Comparison of ENCODE assay signal across 10 mouse cellular contexts in the genomic region with DNA sequence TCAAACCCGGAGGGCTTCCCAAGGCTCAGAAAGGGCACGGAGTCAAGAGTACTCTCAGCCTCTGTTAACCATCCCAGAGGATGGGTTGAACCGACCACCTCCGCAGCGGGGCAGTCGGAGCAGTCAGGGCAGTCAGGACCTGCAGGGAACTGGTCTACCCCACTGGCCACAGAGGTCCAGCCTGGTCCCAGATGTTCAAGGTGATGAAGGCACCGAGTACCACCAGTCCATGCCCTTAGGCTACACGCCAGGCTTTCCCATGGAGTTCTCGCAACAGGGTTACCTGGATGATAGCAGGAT. TPM values are rescaled to one million over a fixed set of nuclear protein-coding genes. Genes with fewer than 3 reads are reported as not detected.
DNase-seq lines count a peak whose midpoint lies in the region; ATAC-seq lines count a peak whose summit lies in the region.
"Had no signal": no experiment of that assay in that cellular context is flagged by ENCODE, and none has a peak within 500 bp of the region (broad histone marks: within the 10 kb centered on the region; RNA-seq: fewer than 3 reads in every experiment).

No protein-coding gene starts in this region.

- no peaks in the 10 kb centered on the region for H3K4me1 ChIP-seq in kidney, embryonic 14.5 days (ENCODE audit: control insufficient read depth, insufficient read depth, low read length)
- no peaks in the 10 kb centered on the region for H3K4me1 ChIP-seq in forebrain, embryonic 11.5 days (replicated peaks; ENCODE audit: control insufficient read depth, insufficient read depth, low read length)
- peaks cover 9% of the 10 kb centered on the region; the same call in 1 of the 2 replicates for H3K4me1 ChIP-seq in intestine, embryonic 15.5 days (replicated peaks)
- H3K4me1 ChIP-seq in neural tube, embryonic 13.5 days (replicated peaks) = peaks cover 11% of the 10 kb centered on the region

- no peak overlapping the region for H3K9ac ChIP-seq in kidney, embryonic 14.5 days (ENCODE audit: low read depth, low read length)
- peak overlapping the region; percentile 29 for H3K9ac ChIP-seq in forebrain, embryonic 11.5 days (ENCODE audit: low read length)
- no peak overlapping the region for H3K9ac ChIP-seq in intestine, embryonic 15.5 days
- peak overlapping the region; percentile 58 for H3K9ac ChIP-seq in neural tube, embryonic 13.5 days

- no peak; the same call in 1 of the 2 replicates for ATAC-seq in kidney, embryonic 14.5 days (ENCODE audit: low FRiP score, low TSS enrichment)
- no peak for ATAC-seq in forebrain, embryonic 11.5 days (replicated peaks; ENCODE audit: low FRiP score)
- ATAC-seq in intestine, embryonic 15.5 days = 0 out of 2 replicates have a peak, but pooled peaks have one; percentile 14
- no peak for ATAC-seq in neural tube, embryonic 13.5 days (ENCODE audit: low read depth)

- H3K27ac ChIP-seq in kidney, embryonic 14.5 days (ENCODE audit: low read depth, low read length) = no peak overlapping the region
- H3K27ac ChIP-seq in forebrain, embryonic 11.5 days (ENCODE audit: low read depth, low read length) = no peak overlapping the region
- H3K27ac ChIP-seq in intestine, embryonic 15.5 days = no peak overlapping the region
- H3K27ac ChIP-seq in neural tube, embryonic 13.5 days (replicated peaks) = no peak overlapping the region

- H3K36me3 ChIP-seq in kidney, embryonic 14.5 days (ENCODE audit: control insufficient read depth, insufficient read depth, low read length) = peaks cover 33% of the 10 kb centered on the region
- H3K36me3 ChIP-seq in forebrain, embryonic 11.5 days (ENCODE audit: control insufficient read depth, insufficient read depth, low read length) = peaks cover 10% of the 10 kb centered on the region; the same call in 1 of the 2 replicates
- peaks cover 15% of the 10 kb centered on the region for H3K36me3 ChIP-seq in intestine, embryonic 15.5 days
- peaks cover 28% of the 10 kb centered on the region for H3K36me3 ChIP-seq in neural tube, embryonic 13.5 days

- H3K9me3 ChIP-seq in kidney, embryonic 14.5 days (ENCODE audit: control insufficient read depth, low read length) = no peaks in the 10 kb centered on the region
- no peaks in the 10 kb centered on the region for H3K9me3 ChIP-seq in forebrain, embryonic 11.5 days (ENCODE audit: control insufficient read depth, low read length)
- no peaks in the 10 kb centered on the region for H3K9me3 ChIP-seq in intestine, embryonic 15.5 days
- no peaks in the 10 kb centered on the region for H3K9me3 ChIP-seq in neural tube, embryonic 13.5 days

- H3K4me2 ChIP-seq in kidney, embryonic 14.5 days (replicated peaks; ENCODE audit: low read depth, low read length) = peak overlapping the region; percentile 4; the same call in 1 of the 2 replicates
- peak overlapping the region; percentile 44; the same call in 1 of the 2 replicates for H3K4me2 ChIP-seq in forebrain, embryonic 11.5 days (ENCODE audit: low read depth, low read length, severe bottlenecking)
- H3K4me2 ChIP-seq in intestine, embryonic 15.5 days (replicated peaks) = no peak overlapping the region
- peak overlapping the region; percentile 50 for H3K4me2 ChIP-seq in neural tube, embryonic 13.5 days

- DNase-seq in kidney, postnatal 25 days = no peak
- no peak for DNase-seq in forebrain, embryonic 11.5 days (ENCODE audit: low spot score)
- DNase-seq in ovary, postnatal 36 days (ENCODE audit: low spot score) = no peak
- no peak for DNase-seq in thymus, postnatal 4 days
- no peak for DNase-seq in urinary bladder, postnatal 14 days (ENCODE audit: low spot score)
- DNase-seq: heart, postnatal 36 days had no signal

- no peak overlapping the region for H3K4me3 ChIP-seq in kidney, embryonic 14.5 days (ENCODE audit: low read length)
- no peak overlapping the region; the same call in 1 of the 2 replicates for H3K4me3 ChIP-seq in forebrain, embryonic 11.5 days (ENCODE audit: low read depth, low read length)
- no peak overlapping the region for H3K4me3 ChIP-seq in intestine, embryonic 15.5 days (replicated peaks)
- peak overlapping the region; percentile 25 for H3K4me3 ChIP-seq in neural tube, embryonic 13.5 days

- no peaks in the 10 kb centered on the region for H3K27me3 ChIP-seq in kidney, embryonic 14.5 days (ENCODE audit: control insufficient read depth, insufficient read depth, low read length)
- H3K27me3 ChIP-seq in forebrain, embryonic 11.5 days (ENCODE audit: control insufficient read depth, insufficient read depth, low read length) = no peaks in the 10 kb centered on the region
- no peaks in the 10 kb centered on the region for H3K27me3 ChIP-seq in intestine, embryonic 15.5 days (replicated peaks)
- H3K27me3 ChIP-seq in neural tube, embryonic 13.5 days = no peaks in the 10 kb centered on the region
- H3K27me3 ChIP-seq: CH12.LX had no signal

- 74% methylated on average over 9 of the region's 9 CpGs for WGBS in kidney, embryonic 14.5 days
- 55% methylated on average over 9 of the region's 9 CpGs for WGBS in forebrain, embryonic 11.5 days
- WGBS in intestine, embryonic 15.5 days = 77% methylated on average over 9 of the region's 9 CpGs
- WGBS in neural tube, embryonic 13.5 days = 67% methylated on average over 9 of the region's 9 CpGs

RNA-seq across cellular contexts. Expression of gene Rsph6a, which starts 0.2 kb away (rescaled TPM):
- polyA plus RNA-seq in kidney, embryonic 14.5 days (2014; fragmentation: Nextera tagmentation; extraction: Ambion mirVana) = not detected in 2 replicates
- not detected in 2 replicates for polyA plus RNA-seq in forebrain, embryonic 11.5 days (2014; fragmentation: Nextera tagmentation; extraction: Ambion mirVana)
- not detected in 2 replicates for polyA plus RNA-seq in intestine, embryonic 15.5 days (2015; fragmentation: Nextera tagmentation; extraction: Ambion mirVana)
- polyA plus RNA-seq in neural tube, embryonic 13.5 days (2015; fragmentation: Nextera tagmentation; extraction: Ambion mirVana) = not detected in 2 replicates

RNA-seq across cellular contexts. Expression of gene Dmwd, which starts 21.3 kb away (rescaled TPM):
- polyA plus RNA-seq in kidney, embryonic 14.5 days (2014; fragmentation: Nextera tagmentation; extraction: Ambion mirVana) = 20.5 and 23.2 TPM in 2 replicates
- polyA plus RNA-seq in forebrain, embryonic 11.5 days (2014; fragmentation: Nextera tagmentation; extraction: Ambion mirVana) = 20.9 and 25.4 TPM in 2 replicates
- 11.0 and 13.4 TPM in 2 replicates for polyA plus RNA-seq in intestine, embryonic 15.5 days (2015; fragmentation: Nextera tagmentation; extraction: Ambion mirVana)
- polyA plus RNA-seq in neural tube, embryonic 13.5 days (2015; fragmentation: Nextera tagmentation; extraction: Ambion mirVana) = 25.1 and 26.0 TPM in 2 replicates

RNA-seq across cellular contexts. Expression of gene Dmpk, which starts 28.9 kb away (rescaled TPM):
- 12.1 and 14.9 TPM in 2 replicates for polyA plus RNA-seq in kidney, embryonic 14.5 days (2014; fragmentation: Nextera tagmentation; extraction: Ambion mirVana)
- polyA plus RNA-seq in forebrain, embryonic 11.5 days (2014; fragmentation: Nextera tagmentation; extraction: Ambion mirVana) = 12.4 and 13.8 TPM in 2 replicates
- 52.2 and 53.7 TPM in 2 replicates for polyA plus RNA-seq in intestine, embryonic 15.5 days (2015; fragmentation: Nextera tagmentation; extraction: Ambion mirVana)
- polyA plus RNA-seq in neural tube, embryonic 13.5 days (2015; fragmentation: Nextera tagmentation; extraction: Ambion mirVana) = 10.5 and 10.7 TPM in 2 replicates

RNA-seq across cellular contexts. Expression of gene Sympk, which starts 30.6 kb away (rescaled TPM):
- polyA plus RNA-seq in kidney, embryonic 14.5 days (2014; fragmentation: Nextera tagmentation; extraction: Ambion mirVana) = 26.7 and 39.4 TPM in 2 replicates
- polyA plus RNA-seq in forebrain, embryonic 11.5 days (2014; fragmentation: Nextera tagmentation; extraction: Ambion mirVana) = 31.0 and 39.7 TPM in 2 replicates
- 29.6 and 30.3 TPM in 2 replicates for polyA plus RNA-seq in intestine, embryonic 15.5 days (2015; fragmentation: Nextera tagmentation; extraction: Ambion mirVana)
- polyA plus RNA-seq in neural tube, embryonic 13.5 days (2015; fragmentation: Nextera tagmentation; extraction: Ambion mirVana) = 30.4 and 32.7 TPM in 2 replicates

RNA-seq across cellular contexts. Expression of gene Foxa3, which starts 31.4 kb away (rescaled TPM):
- not detected in 2 replicates for polyA plus RNA-seq in kidney, embryonic 14.5 days (2014; fragmentation: Nextera tagmentation; extraction: Ambion mirVana)
- not detected in 2 replicates for polyA plus RNA-seq in forebrain, embryonic 11.5 days (2014; fragmentation: Nextera tagmentation; extraction: Ambion mirVana)
- 26.6 and 28.3 TPM in 2 replicates for polyA plus RNA-seq in intestine, embryonic 15.5 days (2015; fragmentation: Nextera tagmentation; extraction: Ambion mirVana)
- 0.13 and 0.14 TPM in 2 replicates for polyA plus RNA-seq in neural tube, embryonic 13.5 days (2015; fragmentation: Nextera tagmentation; extraction: Ambion mirVana)

Comparison
In these comparisons a context has a peak if more than half of its experiments do, and no peak if none do; other contexts are left out.
1. H3K9ac ChIP-seq: peak in forebrain, embryonic 11.5 days (single experiment) and neural tube, embryonic 13.5 days (single experiment); none in kidney, embryonic 14.5 days (single experiment) and intestine, embryonic 15.5 days (single experiment).